Mouse (Mus musculus) heart, postnatal 14 days (tissue): Measurements from ENCODE around the gene Pus1. TPM values are rescaled to one million over a fixed set of nuclear protein-coding genes. Genes with fewer than 3 reads are reported as not detected.
A peak's percentile ranks its signal among the peaks of the same experiment; 100 is the strongest.

Source experiments
- DNase-seq, 2 experiments: peaks; one replicate each; pipeline ENCODE4 v3.0.0; 2021 to 2022
- intact Hi-C: fragments of 180-260 bp; cut with DNase I; formaldehyde crosslinking; loops from one replicate; pipeline ENCODE4 v1.15.1; 2025
- long read RNA-seq, 2 experiments: library from polyadenylated mRNA; stranded (forward); transcript quantifications; one replicate each; pipeline ENCODE4 v2.0.0; 2021
- total RNA-seq, 2 experiments: library from RNA; stranded (reverse); gene quantifications; 2 replicates each; pipeline ENCODE4 v1.2.3; 2021

The Pus1 gene
- 10 to 100 TPM; 15.3 to 15.4 TPM for total RNA-seq
- long read RNA-seq, experiment 1, transcript Pus1-202 (6 exons, 1,814 nt) = major isoform, 9 of 16 reads
- long read RNA-seq, experiment 1, partial matches to known transcripts = 1 of 16 reads
- long read RNA-seq, experiment 1, other reads (novel, unspliced or antisense) = 4 of 16 reads
- long read RNA-seq, experiment 2, partial matches to known transcripts = 2 of 15 reads
- long read RNA-seq, experiment 2, other reads (novel, unspliced or antisense) = 5 of 15 reads

DNA sequence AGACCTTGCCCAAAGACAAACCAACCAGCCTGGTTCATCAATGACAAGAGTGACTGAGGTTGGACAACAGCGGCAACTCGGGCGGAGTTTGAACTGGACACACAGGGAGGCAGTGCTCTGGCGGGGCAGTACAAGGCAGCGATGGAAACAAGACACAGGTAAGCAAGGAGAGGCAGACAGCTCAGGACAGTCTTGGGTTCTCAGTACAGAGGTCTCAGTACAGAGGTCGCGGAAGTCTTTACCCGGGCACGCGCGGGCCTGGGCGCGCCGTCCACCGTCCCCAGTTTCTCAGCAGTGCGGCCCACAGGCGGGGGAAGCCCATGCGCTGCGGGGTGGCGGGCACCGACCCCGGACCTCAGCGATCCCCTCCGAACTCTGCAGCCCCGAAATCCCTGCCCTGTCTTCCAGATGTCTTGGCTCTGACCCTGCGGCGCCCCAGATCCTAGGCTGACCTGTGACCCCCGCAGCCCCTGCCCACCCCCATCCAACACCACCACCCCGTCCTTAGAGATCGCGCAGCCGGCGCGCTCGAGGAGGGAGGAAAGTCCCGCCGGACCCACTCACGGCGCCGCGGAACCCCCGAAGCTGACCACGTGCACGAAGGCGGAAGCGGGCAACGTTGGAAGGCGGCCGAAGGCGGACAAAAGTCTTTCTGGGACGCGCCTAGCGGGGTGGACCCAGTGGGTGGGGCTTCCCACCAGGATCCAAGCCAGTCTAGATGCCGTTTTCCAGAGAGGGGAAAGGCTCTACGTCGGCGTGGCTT is at the start of gene Pus1:
Gene Pus1 (minus strand): TSS at position 662 of the 763 bp plus-strand sequence.
- intact Hi-C loops = loop anchor here (2.0 kb wide), 1 partner anchor 29 kb away; no protein-coding TSS in a partner anchor
- DNase-seq = peak; percentile 94 to 97

DNA sequence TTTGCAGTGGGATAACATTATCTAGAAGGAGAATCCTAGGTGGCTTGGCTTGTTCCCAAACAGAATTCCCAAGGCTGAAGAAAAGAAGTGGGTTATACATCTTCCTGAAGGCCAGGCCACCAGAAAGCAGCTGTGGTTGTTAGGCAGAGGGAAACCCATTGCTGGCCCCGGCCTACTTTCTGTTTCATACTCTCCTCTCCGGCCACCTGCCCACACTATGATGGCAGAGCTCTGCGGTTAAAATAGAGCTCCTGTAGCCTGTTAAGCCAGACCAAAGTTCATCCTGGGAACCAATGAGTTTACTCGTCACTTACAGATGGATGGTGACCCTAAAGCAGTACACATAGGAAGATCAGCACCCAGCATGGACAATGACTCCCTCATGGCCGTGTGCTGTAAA is 47.1 kb upstream of the Pus1 start:
- intact Hi-C loops = no loop called here
- DNase-seq = no peak

DNA sequence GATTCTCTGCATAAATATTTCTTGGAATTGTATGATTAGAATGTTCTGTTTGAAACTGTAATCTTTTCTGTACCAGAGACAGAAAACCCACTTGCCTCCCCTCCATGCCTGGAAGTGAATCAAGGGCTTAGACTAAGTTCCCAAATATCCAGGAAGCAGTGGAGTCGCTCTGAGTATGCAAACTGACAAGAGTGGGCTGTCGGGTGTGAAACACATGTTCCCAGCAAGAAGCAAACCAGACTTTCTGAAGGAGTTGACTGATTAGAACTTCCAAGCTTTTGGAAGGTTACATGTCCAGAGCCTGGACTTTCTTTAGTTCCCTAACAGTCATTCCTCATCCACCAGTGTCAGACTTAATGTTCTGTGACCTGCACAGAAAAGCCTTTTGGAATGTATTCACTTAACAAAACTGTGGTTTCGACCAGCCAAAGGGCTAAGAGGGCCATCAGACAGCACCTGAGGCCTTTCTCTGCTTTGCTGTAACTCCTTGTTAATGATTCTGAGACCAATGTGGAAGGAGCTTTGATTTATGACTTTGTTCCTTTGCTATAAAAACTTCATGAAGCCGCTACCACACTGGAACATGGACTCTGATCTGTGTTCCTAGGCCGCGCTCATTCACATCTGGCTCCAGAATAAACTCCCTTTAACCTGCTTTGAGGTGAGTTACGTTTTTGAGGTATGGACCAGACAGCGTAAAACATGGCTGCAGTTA is 46.5 kb upstream of the Pus1 start:
- no peak for DNase-seq
- intact Hi-C loops = no loop called here

GRCm38 (mm10) chr5:110824421-110824820 is 44.0 kb upstream of the Pus1 start:
- DNase-seq = no peak

GRCm38 (mm10) chr5:110809667-110810325 is 29.3 kb upstream of the Pus1 start, which contains the start of gene Ulk1:
TSS of gene Ulk1 (minus strand) at chr5:110810097.
- intact Hi-C loops = loop anchor here (2.0 kb wide), 1 partner anchor 29 kb away; the partner anchor contains the start of gene Pus1
- DNase-seq = peak; percentile 99 to 100

More at GRCm38 (mm10) chr5:110824421-110824820, 44.0 kb upstream of the Pus1 start:
- intact Hi-C loops = no loop called here

GRCm38 (mm10) chr5:110808821-110809666 is 28.6 kb upstream of the Pus1 start:
- intact Hi-C loops = loop anchor here (2.0 kb wide), 1 partner anchor 28 kb away; the partner anchor contains the start of gene Pus1
- peak; percentile 27 to 50 for DNase-seq

- peak; percentile 88 to 92 for DNase-seq
- intact Hi-C loops = loop anchor here (2.0 kb wide), 1 partner anchor 27 kb away; the partner anchor contains the start of gene Pus1
These were observed 27.7 kb upstream of the Pus1 start for GRCm38 (mm10) chr5:110808061-110808631.

DNA sequence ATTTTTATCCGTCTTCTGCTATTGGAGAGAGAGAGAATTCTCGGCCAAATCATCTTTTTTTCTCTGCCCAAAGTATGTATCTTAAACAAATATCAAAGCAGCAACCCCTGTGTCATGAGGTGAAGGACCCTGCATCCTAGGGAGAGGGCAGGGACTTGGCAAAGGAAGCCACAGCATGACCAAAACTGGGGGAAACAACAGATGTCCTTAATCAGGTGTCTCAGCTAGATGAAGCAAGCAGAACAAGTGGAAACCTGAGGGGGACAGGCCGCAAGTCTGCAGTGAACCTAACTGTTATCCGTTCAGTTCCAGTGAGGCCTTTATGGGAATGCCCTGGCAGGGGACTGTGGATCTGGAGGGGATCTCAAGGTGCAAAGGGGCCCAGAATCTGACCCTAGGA is 27.0 kb upstream of the Pus1 start:
- DNase-seq = no peak
- intact Hi-C loops = no loop called here

DNA sequence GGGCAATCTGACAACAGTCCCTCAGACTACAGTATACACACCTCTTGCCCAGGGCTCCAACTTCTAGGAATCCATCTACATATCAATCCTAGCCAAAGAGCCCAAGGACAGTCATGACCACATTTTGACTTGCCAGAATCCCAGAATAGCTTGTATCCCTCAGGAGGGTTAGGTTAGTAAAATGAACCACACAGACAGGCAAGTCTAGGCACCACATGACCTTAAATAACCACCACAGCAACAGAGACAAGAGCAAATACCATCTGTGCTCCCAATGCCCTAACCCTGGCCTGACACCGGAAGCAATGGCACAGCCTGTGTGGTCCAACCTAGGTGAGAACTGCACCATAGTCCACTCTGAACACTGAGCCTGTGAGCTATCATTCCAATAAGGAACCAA is 26.2 kb upstream of the Pus1 start:
- intact Hi-C loops = no loop called here
- DNase-seq = no peak

GRCm38 (mm10) chr5:110806154-110806553 is 25.7 kb upstream of the Pus1 start:
- intact Hi-C loops = no loop called here
- no peak for DNase-seq

DNA sequence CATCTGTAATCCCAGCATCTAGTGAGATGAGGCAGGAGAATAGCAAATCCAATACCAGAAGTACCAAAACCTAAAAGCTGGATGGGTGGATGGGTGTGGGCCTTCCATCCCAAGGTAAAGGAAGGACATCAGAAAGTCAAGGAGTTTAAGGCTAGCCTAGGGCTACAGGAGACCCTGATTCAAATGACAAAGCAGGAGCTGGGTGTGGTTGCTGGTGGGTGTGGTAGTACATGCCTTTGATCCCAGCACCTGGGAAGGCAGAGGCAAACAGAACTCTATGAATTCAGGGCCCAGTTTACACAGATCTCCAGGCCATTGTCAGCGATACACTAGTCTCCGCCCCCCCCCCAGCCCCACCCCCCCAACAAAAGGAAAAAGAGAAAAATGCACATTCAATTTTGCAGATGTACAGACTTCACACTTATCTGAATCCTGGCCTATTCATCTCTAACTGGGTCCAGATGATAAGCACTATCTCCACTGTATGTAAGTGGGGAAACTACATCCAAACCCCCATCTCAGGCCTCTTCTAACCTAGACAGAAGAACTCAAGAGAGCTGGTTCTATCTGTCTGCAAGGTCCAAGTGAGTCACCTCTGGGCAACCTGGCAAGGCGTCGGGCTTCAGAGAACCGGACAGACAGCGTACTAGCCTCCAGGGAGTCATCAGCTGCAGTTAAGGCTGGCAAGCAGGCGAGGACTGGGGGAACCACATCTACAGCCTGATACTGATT is 23.7 kb upstream of the Pus1 start:
- intact Hi-C loops = no loop called here
- no peak for DNase-seq

DNA sequence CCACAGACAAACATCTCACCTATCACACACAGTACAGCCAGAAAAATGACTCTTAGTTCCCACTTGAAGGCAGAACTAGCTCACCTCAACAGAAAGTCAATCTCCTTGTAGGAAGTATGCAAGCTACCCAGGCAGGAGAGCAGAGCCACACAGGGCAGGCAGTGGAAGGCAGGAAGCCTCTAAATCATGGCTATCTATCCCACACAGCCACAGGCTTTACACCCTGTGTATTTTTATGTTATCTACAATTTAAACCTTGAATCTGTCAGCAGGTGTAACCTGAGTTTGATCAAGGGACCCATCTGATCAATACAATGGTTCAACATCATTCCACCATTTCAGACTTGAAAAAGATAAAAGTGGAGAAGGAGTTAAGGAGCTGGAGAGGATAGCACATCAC is 22.4 kb upstream of the Pus1 start:
- DNase-seq = no peak
- intact Hi-C loops = no loop called here

DNA sequence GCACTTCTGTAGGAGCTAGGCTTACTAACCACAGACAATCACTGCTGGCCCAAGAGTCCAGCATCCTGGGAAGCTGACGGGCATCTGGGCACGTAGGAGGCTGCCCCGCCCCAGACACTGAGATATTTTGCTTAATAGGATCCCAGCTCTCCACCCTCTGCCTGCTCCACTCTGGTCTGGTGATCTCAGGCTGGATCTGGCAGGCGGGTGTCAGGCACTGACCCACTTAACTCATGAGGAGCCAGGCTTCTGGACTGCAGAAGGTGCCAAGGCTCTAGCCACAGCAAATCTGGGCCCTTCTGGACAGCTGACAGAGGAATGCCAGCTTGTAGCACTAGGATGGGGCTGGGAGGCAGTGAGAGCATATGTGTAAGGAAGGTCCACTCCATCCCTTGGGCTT is 21.7 kb upstream of the Pus1 start:
- peak in 1 of 2 experiments; percentile 32 for DNase-seq
- intact Hi-C loops = no loop called here

DNA sequence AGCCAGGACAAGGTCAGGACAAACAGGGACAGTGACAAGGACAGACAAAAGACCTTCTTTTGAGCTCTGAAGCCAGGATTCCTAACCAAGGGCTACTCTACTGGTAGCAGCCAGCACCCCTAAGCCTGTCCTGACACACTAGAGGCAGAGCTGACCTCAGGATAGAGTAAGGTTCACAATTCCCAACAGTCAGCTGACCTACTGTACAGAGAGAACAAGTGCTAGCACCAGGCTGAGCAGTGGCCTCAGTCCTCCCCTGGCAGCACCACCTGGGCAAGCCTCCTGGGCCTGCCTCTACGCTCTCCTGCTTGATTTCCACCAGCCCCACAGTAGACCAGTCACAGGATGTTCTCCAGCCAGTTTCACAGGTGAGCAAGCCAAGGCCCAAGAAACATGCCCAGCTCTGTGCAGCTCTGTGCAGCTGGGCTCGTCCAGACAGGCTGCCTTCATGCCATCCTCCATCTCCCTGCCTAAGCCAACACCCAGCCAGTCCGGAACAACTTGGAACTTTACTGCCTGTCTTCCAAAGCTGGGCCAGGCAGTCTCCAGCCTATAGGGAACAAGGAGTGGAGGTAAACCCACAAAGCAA is 20.7 kb upstream of the Pus1 start:
- intact Hi-C loops = no loop called here
- DNase-seq = no peak

DNA sequence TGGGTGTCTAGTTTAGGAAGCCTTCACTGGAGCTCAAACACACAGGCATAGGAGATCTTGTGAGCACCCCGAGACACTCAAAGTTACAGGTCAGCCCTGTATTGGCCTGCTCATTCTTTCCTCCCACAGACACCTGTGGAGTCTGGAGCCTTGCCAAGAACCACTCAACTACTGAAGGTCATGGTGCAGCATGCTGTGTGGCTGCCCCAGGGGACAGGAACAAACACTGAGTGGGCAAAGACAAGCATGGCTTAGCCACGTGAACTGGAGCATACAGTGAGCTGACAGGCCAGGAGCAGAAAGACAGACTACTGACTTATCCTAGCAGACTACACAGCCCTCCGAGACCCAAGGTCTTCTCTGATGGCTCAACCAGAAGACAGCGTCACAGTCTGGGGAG is 17.2 kb upstream of the Pus1 start:
- DNase-seq = peak in 1 of 2 experiments; percentile 50
- intact Hi-C loops = no loop called here

GRCm38 (mm10) chr5:110794363-110794762 is 13.9 kb upstream of the Pus1 start:
- no peak for DNase-seq
- intact Hi-C loops = no loop called here

DNA sequence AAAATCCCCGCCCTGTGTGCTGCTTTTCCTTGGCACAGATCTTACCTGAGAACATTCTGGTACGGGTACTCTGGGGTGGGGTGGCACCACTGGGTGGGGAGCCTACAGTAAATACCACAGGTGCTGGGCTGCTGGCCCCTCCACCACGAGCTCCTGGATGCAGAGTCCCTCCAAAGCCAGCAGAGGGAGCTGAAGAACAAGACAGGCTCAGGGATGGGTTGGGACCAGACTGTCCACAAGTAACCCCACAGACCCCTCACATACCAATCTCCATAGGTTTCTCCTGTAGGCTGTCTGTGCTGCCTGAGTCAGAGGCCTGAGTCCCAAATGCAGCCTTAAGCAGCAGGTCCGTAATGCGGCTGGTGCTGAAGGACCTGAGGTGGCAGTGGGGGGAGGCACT is 8.2 kb upstream of the Pus1 start:
- DNase-seq = peak; percentile 36 to 69
- intact Hi-C loops = loop anchor here (2.0 to 5.0 kb wide), 3 partner anchors 49 to 484 kb away; partner anchors contain the start of genes Chek2 and Hscb
